In genomic region chr11:87968356-87969122, GRCm38 (mm10) we compare ENCODE assay signal across 9 mouse cellular contexts. TPM values are rescaled to one million over a fixed set of nuclear protein-coding genes. Genes with fewer than 3 reads are reported as not detected.
A peak's percentile ranks its signal among the peaks of the same experiment; 100 is the strongest.
DNase-seq lines count a peak whose midpoint lies in the region; ATAC-seq and TF ChIP-seq lines count a peak whose summit lies in the region.
"Had no signal": no experiment of that assay in that cellular context is flagged by ENCODE, and none has a peak within 500 bp of the region (broad histone marks: within the 10 kb centered on the region; RNA-seq: fewer than 3 reads in every experiment).

No protein-coding gene starts in this region.

- H3K4me2 ChIP-seq in kidney, embryonic 14.5 days (replicated peaks; ENCODE audit: low read depth, low read length), result peak overlapping the region; percentile 8; the same call in 1 of the 2 replicates

- no peaks in the 10 kb centered on the region for H3K4me1 ChIP-seq in kidney, embryonic 14.5 days (ENCODE audit: control insufficient read depth, insufficient read depth, low read length)
- H3K4me1 ChIP-seq in limb, embryonic 10.5 days, result peaks cover 25% of the 10 kb centered on the region
- peaks cover 5% of the 10 kb centered on the region; the same call in 1 of the 2 replicates for H3K4me1 ChIP-seq in small intestine, adult 2 months (ENCODE audit: control insufficient read depth, insufficient read depth, insufficient read length, low read length)

- no peak for TF ChIP-seq POLR2A in small intestine, adult 2 months (IDR thresholded peaks at IDR 0.05; ENCODE audit: low read depth, low read length)

- H3K27ac ChIP-seq in kidney, embryonic 14.5 days (ENCODE audit: low read depth, low read length), result no peak overlapping the region
- no peak overlapping the region for H3K27ac ChIP-seq in limb, embryonic 10.5 days
- peak overlapping the region; percentile 52; the same call in 1 of the 2 replicates for H3K27ac ChIP-seq in small intestine, adult 2 months (ENCODE audit: insufficient read depth, low read depth, low read length)
- H3K27ac ChIP-seq: limb, embryonic 15.5 days had no signal

- no peaks in the 10 kb centered on the region for H3K9me3 ChIP-seq in kidney, embryonic 14.5 days (ENCODE audit: control insufficient read depth, low read length)
- H3K9me3 ChIP-seq in limb, embryonic 10.5 days (replicated peaks), result no peaks in the 10 kb centered on the region
- H3K9me3 ChIP-seq: limb, embryonic 15.5 days had no signal

- no peak overlapping the region for H3K4me3 ChIP-seq in kidney, embryonic 14.5 days (ENCODE audit: low read length)
- peak overlapping the region; percentile 36 for H3K4me3 ChIP-seq in limb, embryonic 10.5 days
- H3K4me3 ChIP-seq in small intestine, adult 2 months (ENCODE audit: low read depth, low read length), result peak overlapping the region; percentile 37

- no peaks in the 10 kb centered on the region for H3K36me3 ChIP-seq in kidney, embryonic 14.5 days (ENCODE audit: control insufficient read depth, insufficient read depth, low read length)
- no peaks in the 10 kb centered on the region for H3K36me3 ChIP-seq in limb, embryonic 10.5 days
- no peaks in the 10 kb centered on the region for H3K36me3 ChIP-seq in small intestine, adult 2 months (ENCODE audit: control insufficient read depth, insufficient read depth, low read length)
- H3K36me3 ChIP-seq: limb, embryonic 15.5 days had no signal

- no peak overlapping the region for H3K9ac ChIP-seq in kidney, embryonic 14.5 days (ENCODE audit: low read depth, low read length)
- H3K9ac ChIP-seq: limb, embryonic 15.5 days had no signal

- no peak for ATAC-seq in kidney, embryonic 14.5 days (ENCODE audit: low FRiP score, low TSS enrichment)

- TF ChIP-seq CTCF in small intestine, adult 2 months (IDR thresholded peaks at IDR 0.05; ENCODE audit: extremely low read depth, insufficient read length, insufficient replicate concordance, low read depth, low read length), result peak; percentile 44; the same call in 1 of the 2 replicates

- 0 out of 2 replicates have a peak, but pooled peaks cover 2% of the 10 kb centered on the region for H3K27me3 ChIP-seq in kidney, embryonic 14.5 days (ENCODE audit: control insufficient read depth, insufficient read depth, low read length)
- peaks cover 10% of the 10 kb centered on the region; the same call in 1 of the 2 replicates for H3K27me3 ChIP-seq in limb, embryonic 10.5 days (ENCODE audit: low read depth, poor library complexity, severe bottlenecking)
- no peaks in the 10 kb centered on the region for H3K27me3 ChIP-seq in small intestine, adult 2 months (ENCODE audit: control insufficient read depth, insufficient read depth, low read length)
- H3K27me3 ChIP-seq: limb, embryonic 15.5 days had no signal

- DNase-seq in kidney, adult 18-20 months, result no peak
- DNase-seq in ZHBTc4 (ENCODE audit: low read depth, low spot score) (peak; percentile 75), adipocyte (ENCODE audit: low spot score) (no peak)
- DNase-seq in limb, embryonic 10.5 days (ENCODE audit: low spot score), result no peak
- DNase-seq in layer of hippocampus, adult 9-11 months, result no peak
- DNase-seq in ovary, postnatal 36 days (ENCODE audit: low spot score), result no peak

- WGBS in kidney, embryonic 14.5 days, result 16% methylated on average over 19 of the region's 20 CpGs
- 13% methylated on average over 19 of the region's 20 CpGs for WGBS in limb, embryonic 10.5 days
- 7% methylated on average over 20 of the region's 20 CpGs for WGBS in small intestine, adult 2 months

RNA-seq across cellular contexts. Expression of gene Dynll2, which starts 18.8 kb away (rescaled TPM):
- 18.7 and 23.6 TPM in 2 replicates for polyA plus RNA-seq in kidney, embryonic 14.5 days (2014; fragmentation: Nextera tagmentation; extraction: Ambion mirVana)
- polyA plus RNA-seq in limb, embryonic 10.5 days (2016; fragmentation: Nextera tagmentation; extraction: Ambion mirVana), result 22.9 and 25.0 TPM in 2 replicates
- polyA plus RNA-seq in small intestine, adult 2 months (2012; rRNA removed), result 72.7 and 140 TPM in 2 replicates

RNA-seq across cellular contexts. Expression of gene Olfr464, which starts 47.8 kb away (rescaled TPM):
- polyA plus RNA-seq in kidney, embryonic 14.5 days (2014; fragmentation: Nextera tagmentation; extraction: Ambion mirVana), result not detected in 2 replicates
- polyA plus RNA-seq in limb, embryonic 10.5 days (2016; fragmentation: Nextera tagmentation; extraction: Ambion mirVana), result not detected in 2 replicates
- polyA plus RNA-seq in small intestine, adult 2 months (2012; rRNA removed), result not detected in 2 replicates
- polyA plus RNA-seq: limb, embryonic 15.5 days had no signal
